Mouse (Mus musculus) lung, postnatal 0 days (tissue): ENCODE results near the gene Ptpn4.

Experiments used
- CTCF ChIP-seq: IDR thresholded peaks from 2 replicates; pipeline ENCODE4 v1.5.1; 2016; ENCODE audit warnings: antibody characterized with exemption, mild to moderate bottlenecking
- EP300 ChIP-seq: IDR thresholded peaks from 2 replicates; pipeline ENCODE4 v1.6.1; 2016; ENCODE audit warnings: antibody characterized with exemption, mild to moderate bottlenecking, control low read depth

DNA sequence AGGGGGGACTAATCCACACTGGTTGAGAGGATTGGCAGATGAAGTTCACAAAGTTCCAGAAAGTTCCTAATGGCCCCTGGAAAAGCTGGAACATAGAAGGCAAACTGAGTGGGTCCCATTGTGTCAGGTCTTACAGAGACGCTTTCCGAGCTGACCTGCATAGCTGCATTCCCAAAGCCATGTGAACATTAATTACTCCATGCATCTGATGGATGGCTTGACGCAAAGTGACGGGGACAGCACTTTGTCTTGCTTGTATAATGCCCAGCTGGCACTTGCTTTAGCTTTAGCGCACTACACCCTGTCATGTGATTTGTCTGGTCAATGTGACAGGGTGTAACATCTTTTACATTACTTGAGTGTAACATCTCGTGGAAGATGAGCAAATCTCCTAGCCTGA lies 27.9 kb upstream of the Ptpn4 start:
- TF ChIP-seq CTCF, result no peak
- no peak for TF ChIP-seq EP300
